Mouse (Mus musculus) lung, postnatal 0 days (tissue): ENCODE measurements around the gene Cobl.

Source experiments
- CTCF ChIP-seq: IDR thresholded peaks from 2 replicates; pipeline ENCODE4 v1.5.1; 2016; ENCODE audit warnings: antibody characterized with exemption, mild to moderate bottlenecking
- EP300 ChIP-seq: IDR thresholded peaks from 2 replicates; pipeline ENCODE4 v1.6.1; 2016; ENCODE audit warnings: antibody characterized with exemption, mild to moderate bottlenecking, control low read depth

GRCm38 (mm10) chr11:12479856-12480403, 15.2 kb upstream of the Cobl start:
- TF ChIP-seq CTCF (no peak), EP300 (no peak)
